Mouse (Mus musculus): ENCODE results near the gene Igfbp4.

Gene Igfbp4

GRCm38 (mm10) chr11:99041841-99042780 lies 1.1 kb downstream of the Igfbp4 start:
- no peak for DNase-seq (ENCODE audit: low spot score)

- DNase-seq (ENCODE audit: low spot score), result no peak
Measured at GRCm38 (mm10) chr11:99042834-99043431, 1.9 kb downstream of the Igfbp4 start.

GRCm38 (mm10) chr11:99043632-99044031 lies 2.6 kb downstream of the Igfbp4 start:
- DNase-seq (ENCODE audit: low spot score), result no peak

GRCm38 (mm10) chr11:99044306-99044705 lies 3.3 kb downstream of the Igfbp4 start:
- DNase-seq (ENCODE audit: low spot score), result no peak

- no peak for DNase-seq (ENCODE audit: low spot score)
Measured at GRCm38 (mm10) chr11:99045159-99045889, 4.3 kb downstream of the Igfbp4 start.

- peak; percentile 56 for DNase-seq (ENCODE audit: low spot score)
Measured at GRCm38 (mm10) chr11:99047120-99047519, 6.1 kb downstream of the Igfbp4 start.

GRCm38 (mm10) chr11:99047643-99048042 lies 6.6 kb downstream of the Igfbp4 start:
- DNase-seq (ENCODE audit: low spot score), result no peak

GRCm38 (mm10) chr11:99055143-99055542 lies 14.1 kb downstream of the Igfbp4 start:
- DNase-seq (ENCODE audit: low spot score), result no peak

- DNase-seq (ENCODE audit: low spot score), result no peak
Measured at GRCm38 (mm10) chr11:99055571-99056452, 14.8 kb downstream of the Igfbp4 start.

- DNase-seq (ENCODE audit: low spot score), result no peak
Measured at GRCm38 (mm10) chr11:99060435-99060834, 19.4 kb downstream of the Igfbp4 start.

GRCm38 (mm10) chr11:99062661-99063060 lies 21.6 kb downstream of the Igfbp4 start:
- no peak for DNase-seq (ENCODE audit: low spot score)

GRCm38 (mm10) chr11:99063406-99064131 lies 22.5 kb downstream of the Igfbp4 start:
- no peak for DNase-seq (ENCODE audit: low spot score)

GRCm38 (mm10) chr11:99065353-99065752 lies 24.3 kb downstream of the Igfbp4 start:
- no peak for DNase-seq (ENCODE audit: low spot score)

- DNase-seq (ENCODE audit: low spot score), result peak; percentile 69
Measured at GRCm38 (mm10) chr11:99065979-99066378, 24.9 kb downstream of the Igfbp4 start.

GRCm38 (mm10) chr11:99067591-99067990 lies 26.5 kb downstream of the Igfbp4 start:
- DNase-seq (ENCODE audit: low spot score), result no peak

- DNase-seq (ENCODE audit: low spot score), result no peak
Measured at GRCm38 (mm10) chr11:99068455-99068854, 27.4 kb downstream of the Igfbp4 start.

- DNase-seq (ENCODE audit: low spot score), result no peak
Measured at GRCm38 (mm10) chr11:99071866-99072265, 30.8 kb downstream of the Igfbp4 start.

- no peak for DNase-seq (ENCODE audit: low spot score)
Measured at GRCm38 (mm10) chr11:99073781-99074180, 32.7 kb downstream of the Igfbp4 start.

GRCm38 (mm10) chr11:99076744-99077319 lies 35.8 kb downstream of the Igfbp4 start:
- no peak for DNase-seq (ENCODE audit: low spot score)

GRCm38 (mm10) chr11:99077869-99078268 lies 36.8 kb downstream of the Igfbp4 start:
- DNase-seq (ENCODE audit: low spot score), result no peak

All from urinary bladder, postnatal 25 days (tissue).